Mouse (Mus musculus) megakaryocyte, embryonic 14.5 days (primary cell): ENCODE data around the gene Cbfa2t3.

ENCODE experiments used
- FLI1 ChIP-seq: IDR thresholded peaks from 2 replicates; pipeline ENCODE4 v1.6.1; 2012; ENCODE audit warnings: low read length, inconsistent platforms, mixed read lengths
- GATA1 ChIP-seq: IDR thresholded peaks from 3 replicates; pipeline ENCODE4 v1.6.1; 2012; ENCODE audit warnings: mixed read lengths, low read length, inconsistent platforms, borderline replicate concordance

DNA sequence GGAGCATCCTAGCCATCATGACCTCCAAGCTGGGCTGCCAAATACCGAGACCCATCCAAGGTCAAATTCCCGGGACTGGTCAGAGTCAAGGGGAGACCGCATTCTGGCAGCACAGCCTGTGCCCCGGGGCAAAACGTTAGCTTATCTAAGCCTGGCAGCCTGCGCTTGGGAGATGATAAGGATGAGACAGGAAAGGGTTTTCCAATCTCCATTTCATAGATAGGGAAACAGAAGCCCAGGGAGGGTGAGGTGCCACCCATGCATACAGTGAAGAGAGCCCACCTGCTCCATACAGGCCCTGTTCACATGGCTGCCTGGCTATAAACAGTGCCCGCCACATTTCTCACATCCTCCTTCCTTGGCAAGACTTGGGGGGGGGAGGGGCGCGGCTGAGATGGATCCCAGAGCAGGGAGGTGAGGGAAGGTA, 32.6 kb downstream of the Cbfa2t3 start:
- TF ChIP-seq GATA1 (peak; percentile 60; the same call in 2 of the 3 replicates), FLI1 (no peak)
